Mouse (Mus musculus): ENCODE data around the gene Nckap5. TPM values are rescaled to one million over a fixed set of nuclear protein-coding genes. Genes with fewer than 3 reads are reported as not detected.

Gene Nckap5
- polyA plus RNA-seq, 1 experiment from 2014 or later, result 8.8 TPM

GRCm38 (mm10) chr1:126616964-126617363 lies 213.6 kb downstream of the Nckap5 start:
- H3K27ac ChIP-seq, result no peak overlapping the region
- H3K9ac ChIP-seq, result no peak overlapping the region
- WGBS, result 37% methylated on average over 5 of the region's 5 CpGs

DNA sequence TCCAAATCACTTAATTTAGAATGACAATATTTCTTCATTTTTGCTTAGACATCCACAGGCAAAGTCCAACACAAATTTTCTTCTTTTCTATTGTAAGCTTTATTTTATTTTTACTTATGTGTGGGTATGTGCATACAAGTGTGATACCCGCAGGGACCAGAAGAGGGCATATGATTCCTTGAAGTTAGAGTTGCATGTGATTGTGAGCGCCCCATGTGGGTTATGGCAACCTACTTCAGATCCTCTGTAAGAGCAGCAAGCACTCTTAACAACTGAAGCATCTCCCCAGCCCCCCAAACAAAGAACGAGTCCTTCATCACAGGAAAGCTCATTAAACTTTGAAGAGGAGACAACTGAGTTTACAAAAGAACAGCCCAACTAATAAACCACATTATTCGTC lies 217.7 kb downstream of the Nckap5 start:
- Histone ChIP-seq H3K27me3 (no peaks in the 10 kb centered on the region), H3K4me2 (no peak overlapping the region), H3K9ac (no peak overlapping the region), H3K36me3 (no peaks in the 10 kb centered on the region), H3K27ac (no peak overlapping the region), H3K4me1 (replicated peaks) (no peaks in the 10 kb centered on the region), H3K4me3 (no peak overlapping the region), H3K9me3 (replicated peaks) (no peaks in the 10 kb centered on the region)
- no peak for ATAC-seq (replicated peaks; ENCODE audit: insufficient number of reproducible peaks, insufficient read depth, low FRiP score, low read depth)
- 78% methylated on average over 4 of the region's 4 CpGs for WGBS

More at GRCm38 (mm10) chr1:126616964-126617363, 213.6 kb downstream of the Nckap5 start:
- Histone ChIP-seq H3K4me1 (replicated peaks) (no peaks in the 10 kb centered on the region), H3K36me3 (no peaks in the 10 kb centered on the region), H3K4me3 (no peak overlapping the region), H3K9me3 (replicated peaks) (no peaks in the 10 kb centered on the region), H3K27me3 (no peaks in the 10 kb centered on the region), H3K4me2 (no peak overlapping the region)
- ATAC-seq (replicated peaks; ENCODE audit: insufficient number of reproducible peaks, insufficient read depth, low FRiP score, low read depth), result no peak

DNA sequence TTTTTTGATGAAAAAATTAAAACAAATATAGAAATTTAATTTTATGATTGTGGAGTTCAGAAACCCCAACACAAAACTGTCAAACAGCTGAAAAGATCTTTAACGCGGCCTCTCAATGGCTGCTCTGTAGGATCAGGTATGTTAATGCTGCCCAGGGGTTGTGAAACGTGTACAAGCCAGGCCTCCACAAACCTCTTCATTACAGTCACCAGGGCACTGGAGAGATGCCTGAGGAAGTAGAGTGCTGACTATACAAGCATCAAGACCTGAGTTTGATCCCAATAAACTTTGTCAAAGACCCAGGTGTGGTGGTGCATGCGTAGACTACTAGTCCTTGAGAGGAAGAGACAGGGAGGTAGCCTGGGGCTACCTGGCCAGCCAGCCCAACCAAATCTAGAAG lies 222.0 kb downstream of the Nckap5 start:
- 86% methylated on average over 4 of the region's 4 CpGs for WGBS
- Histone ChIP-seq H3K4me1 (replicated peaks) (no peaks in the 10 kb centered on the region), H3K27ac (no peak overlapping the region), H3K9ac (no peak overlapping the region), H3K27me3 (no peaks in the 10 kb centered on the region; the same call in 1 of the 2 replicates), H3K4me3 (no peak overlapping the region), H3K9me3 (replicated peaks) (no peaks in the 10 kb centered on the region), H3K36me3 (no peaks in the 10 kb centered on the region), H3K4me2 (no peak overlapping the region)
- no peak for ATAC-seq (replicated peaks; ENCODE audit: insufficient number of reproducible peaks, insufficient read depth, low FRiP score, low read depth)

- no peaks in the 10 kb centered on the region; the same call in 1 of the 2 replicates for H3K27me3 ChIP-seq
- H3K27ac ChIP-seq, result no peak overlapping the region
- H3K36me3 ChIP-seq, result no peaks in the 10 kb centered on the region
- H3K4me3 ChIP-seq, result no peak overlapping the region
- no peaks in the 10 kb centered on the region for H3K4me1 ChIP-seq (replicated peaks)
- H3K9me3 ChIP-seq (replicated peaks), result no peaks in the 10 kb centered on the region
- H3K4me2 ChIP-seq, result no peak overlapping the region
- WGBS, result 86% methylated on average over 14 of the region's 14 CpGs
- ATAC-seq (replicated peaks; ENCODE audit: insufficient number of reproducible peaks, insufficient read depth, low FRiP score, low read depth), result no peak
- no peak overlapping the region for H3K9ac ChIP-seq
These were observed 224.2 kb downstream of the Nckap5 start for GRCm38 (mm10) chr1:126606189-126607080.

DNA sequence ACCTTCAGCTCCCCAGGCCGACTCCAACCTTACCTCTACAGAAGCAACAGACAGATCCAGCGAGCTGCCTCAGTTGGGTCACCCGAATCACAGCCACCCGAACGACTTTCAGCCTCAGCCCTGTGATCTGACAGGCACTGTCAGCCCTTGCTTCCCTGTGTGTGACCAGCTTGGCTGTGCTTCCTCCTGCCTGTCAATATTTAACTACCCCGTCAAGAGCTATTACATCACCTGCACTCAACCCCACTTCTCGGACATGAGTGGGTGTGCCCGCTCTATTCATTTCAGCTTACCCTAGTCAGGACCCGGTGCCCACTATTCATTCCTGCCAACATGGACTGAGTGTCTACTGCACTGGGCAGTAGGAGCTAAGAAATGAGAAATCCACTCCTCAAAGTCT lies 226.0 kb downstream of the Nckap5 start:
- H3K27me3 ChIP-seq, result no peaks in the 10 kb centered on the region; the same call in 1 of the 2 replicates
- no peaks in the 10 kb centered on the region for H3K4me1 ChIP-seq (replicated peaks)
- H3K9ac ChIP-seq, result no peak overlapping the region
- ATAC-seq (replicated peaks; ENCODE audit: insufficient number of reproducible peaks, insufficient read depth, low FRiP score, low read depth), result no peak
- H3K27ac ChIP-seq, result no peak overlapping the region
- no peak overlapping the region for H3K4me2 ChIP-seq
- H3K9me3 ChIP-seq (replicated peaks), result no peaks in the 10 kb centered on the region
- H3K36me3 ChIP-seq, result no peaks in the 10 kb centered on the region
- WGBS, result 74% methylated on average over 9 of the region's 9 CpGs
- no peak overlapping the region for H3K4me3 ChIP-seq

- Histone ChIP-seq H3K36me3 (no peaks in the 10 kb centered on the region), H3K4me2 (no peak overlapping the region), H3K9ac (no peak overlapping the region), H3K27ac (no peak overlapping the region), H3K4me3 (no peak overlapping the region), H3K27me3 (no peaks in the 10 kb centered on the region; the same call in 1 of the 2 replicates), H3K9me3 (replicated peaks) (no peaks in the 10 kb centered on the region), H3K4me1 (replicated peaks) (no peaks in the 10 kb centered on the region)
- WGBS, result 78% methylated on average over 7 of the region's 7 CpGs
- no peak for ATAC-seq (replicated peaks; ENCODE audit: insufficient number of reproducible peaks, insufficient read depth, low FRiP score, low read depth)
These were observed 226.7 kb downstream of the Nckap5 start for GRCm38 (mm10) chr1:126603771-126604515.

- no peak for ATAC-seq (replicated peaks; ENCODE audit: insufficient number of reproducible peaks, insufficient read depth, low FRiP score, low read depth)
- Histone ChIP-seq H3K27ac (no peak overlapping the region), H3K4me1 (replicated peaks) (peaks cover 4% of the 10 kb centered on the region; the same call in 1 of the 2 replicates), H3K9me3 (replicated peaks) (no peaks in the 10 kb centered on the region), H3K27me3 (no peaks in the 10 kb centered on the region; the same call in 1 of the 2 replicates), H3K4me3 (no peak overlapping the region), H3K36me3 (no peaks in the 10 kb centered on the region), H3K9ac (no peak overlapping the region), H3K4me2 (no peak overlapping the region)
- 75% methylated on average over 4 of the region's 4 CpGs for WGBS
These were observed 230.0 kb downstream of the Nckap5 start for GRCm38 (mm10) chr1:126600596-126600995.

GRCm38 (mm10) chr1:126597376-126597775 lies 233.2 kb downstream of the Nckap5 start:
- 0 out of 2 replicates have a peak, but pooled peaks have one; percentile 26 for ATAC-seq (replicated peaks; ENCODE audit: insufficient number of reproducible peaks, insufficient read depth, low FRiP score, low read depth)
- WGBS, result 22% methylated on average over 3 of the region's 3 CpGs
- Histone ChIP-seq H3K4me2 (no peak overlapping the region), H3K9ac (no peak overlapping the region), H3K27ac (no peak overlapping the region), H3K36me3 (no peaks in the 10 kb centered on the region), H3K27me3 (no peaks in the 10 kb centered on the region), H3K9me3 (replicated peaks) (no peaks in the 10 kb centered on the region), H3K4me1 (replicated peaks) (peaks cover 19% of the 10 kb centered on the region), H3K4me3 (no peak overlapping the region)

DNA sequence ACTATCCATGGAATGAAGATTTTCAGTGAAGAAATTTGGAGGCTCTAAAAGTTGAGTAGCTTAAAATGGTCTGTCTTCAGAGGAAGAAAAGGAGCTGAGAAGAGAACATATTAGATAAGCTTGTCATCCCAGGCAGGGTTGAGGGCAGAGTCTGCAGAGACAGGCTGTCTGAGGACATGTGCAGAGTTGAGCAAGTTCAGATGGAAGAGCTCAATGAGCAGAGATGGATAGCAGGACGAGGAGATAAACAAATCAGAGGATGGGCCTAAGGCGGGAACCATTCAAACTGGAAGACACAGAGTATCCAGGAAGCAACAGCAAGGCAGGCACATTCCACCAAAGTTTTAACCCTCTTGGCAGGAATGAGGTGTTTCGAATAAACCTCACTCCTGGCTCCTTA lies 235.8 kb downstream of the Nckap5 start:
- Histone ChIP-seq H3K27me3 (no peaks in the 10 kb centered on the region), H3K4me2 (no peak overlapping the region), H3K27ac (no peak overlapping the region), H3K9ac (no peak overlapping the region), H3K4me1 (replicated peaks) (peaks cover 19% of the 10 kb centered on the region), H3K36me3 (no peaks in the 10 kb centered on the region), H3K4me3 (no peak overlapping the region), H3K9me3 (replicated peaks) (no peaks in the 10 kb centered on the region)
- ATAC-seq (replicated peaks; ENCODE audit: insufficient number of reproducible peaks, insufficient read depth, low FRiP score, low read depth), result no peak
- 58% methylated on average over 3 of the region's 3 CpGs for WGBS

GRCm38 (mm10) chr1:126593044-126593805 lies 237.4 kb downstream of the Nckap5 start:
- Histone ChIP-seq H3K27ac (peak overlapping the region; percentile 53), H3K27me3 (no peaks in the 10 kb centered on the region), H3K36me3 (no peaks in the 10 kb centered on the region), H3K9me3 (replicated peaks) (no peaks in the 10 kb centered on the region), H3K4me2 (no peak overlapping the region), H3K4me3 (no peak overlapping the region), H3K9ac (no peak overlapping the region), H3K4me1 (replicated peaks) (peaks cover 19% of the 10 kb centered on the region)
- 0 out of 2 replicates have a peak, but pooled peaks have one; percentile 37 for ATAC-seq (replicated peaks; ENCODE audit: insufficient number of reproducible peaks, insufficient read depth, low FRiP score, low read depth)
- WGBS, result 39% methylated on average over 7 of the region's 7 CpGs

GRCm38 (mm10) chr1:126590911-126591310 lies 239.7 kb downstream of the Nckap5 start:
- ATAC-seq (replicated peaks; ENCODE audit: insufficient number of reproducible peaks, insufficient read depth, low FRiP score, low read depth), result no peak

More at GRCm38 (mm10) chr1:126590911-126591310, 239.7 kb downstream of the Nckap5 start:
- Histone ChIP-seq H3K9me3 (replicated peaks) (no peaks in the 10 kb centered on the region), H3K4me3 (no peak overlapping the region), H3K9ac (no peak overlapping the region), H3K4me1 (replicated peaks) (peaks cover 15% of the 10 kb centered on the region), H3K36me3 (no peaks in the 10 kb centered on the region), H3K27me3 (no peaks in the 10 kb centered on the region), H3K4me2 (no peak overlapping the region), H3K27ac (no peak overlapping the region)
- 91% methylated on average over 3 of the region's 3 CpGs for WGBS

Data from heart, embryonic 15.5 days (tissue).